Mouse (Mus musculus) embryonic facial prominence, embryonic 14.5 days (tissue): ENCODE results near the gene Lrrc28. TPM values are rescaled to one million over a fixed set of nuclear protein-coding genes. Genes with fewer than 3 reads are reported as not detected.

Experiments
- ATAC-seq: fragments of 200-750 bp; cut with Nextera tagmentation; 2 replicates; pipeline ENCODE4 v1.8.0; 2017; ENCODE audit warnings: low read depth, moderate number of reproducible peaks, moderate TSS enrichment
- DNase-seq: peaks from one replicate; pipeline ENCODE4 v3.0.0-alpha.2; 2015; ENCODE audit warnings: low spot score
- H3K27ac ChIP-seq: fragments of 300-500 bp; sonication (generic); replicated peaks from 2 replicates; pipeline ENCODE4 v1.5.1; 2014; ENCODE audit warnings: low read depth, mild to moderate bottlenecking, low read length, moderate library complexity
- H3K27me3 ChIP-seq: fragments of 300-500 bp; sonication (generic); replicated peaks from 2 replicates; pipeline ENCODE4 v1.6.1; 2014; ENCODE audit warnings: low read length; ENCODE audit not compliant: control insufficient read depth, insufficient read depth
- H3K36me3 ChIP-seq: fragments of 300-500 bp; sonication (generic); 2 replicates; pipeline ENCODE4 v1.6.1; 2014; ENCODE audit warnings: low read length, mixed read lengths; ENCODE audit not compliant: control insufficient read depth, insufficient read depth
- H3K4me1 ChIP-seq: fragments of 300-500 bp; sonication (generic); 2 replicates; pipeline ENCODE4 v1.6.1; 2014; ENCODE audit warnings: antibody characterized with exemption, low read length; ENCODE audit not compliant: control insufficient read depth, insufficient read depth
- H3K4me2 ChIP-seq: fragments of 300-500 bp; sonication (generic); 2 replicates; pipeline ENCODE4 v1.6.1; 2014; ENCODE audit warnings: low read depth, mild to moderate bottlenecking, low read length, moderate library complexity, mixed read lengths
- H3K4me3 ChIP-seq: fragments of 300-500 bp; sonication (generic); 2 replicates; pipeline ENCODE4 v1.5.1; 2014; ENCODE audit warnings: low read depth, mild to moderate bottlenecking, low read length
- H3K9ac ChIP-seq: fragments of 300-500 bp; sonication (generic); 2 replicates; pipeline ENCODE4 v1.6.1; 2014; ENCODE audit warnings: low read depth, mild to moderate bottlenecking, low read length, moderate library complexity, mixed read lengths
- H3K9me3 ChIP-seq: fragments of 300-500 bp; sonication (generic); 2 replicates; pipeline ENCODE4 v1.6.1; 2016; ENCODE audit warnings: low read length; ENCODE audit not compliant: control insufficient read depth
- WGBS: fragments of 180-500 bp; shearing (Covaris S2); extraction: QIAGEN DNeasy Blood & Tissue Kit; methylation state at CpG from one replicate; pipeline ENCODE4 v1.1.7; 2014; 5-methylcytosine and 5-hydroxymethylcytosine counted together
- polyA plus RNA-seq: library from polyadenylated mRNA; unstranded; fragments of >200 nt; fragmentation: Nextera tagmentation; extraction: Ambion mirVana; gene quantifications from 2 replicates; pipeline ENCODE4 v1.2.1, GENCODE M21; 2014

Lrrc28 gene
- polyA plus RNA-seq, 1 experiment from 2014 or later, result 19.8 TPM

DNA sequence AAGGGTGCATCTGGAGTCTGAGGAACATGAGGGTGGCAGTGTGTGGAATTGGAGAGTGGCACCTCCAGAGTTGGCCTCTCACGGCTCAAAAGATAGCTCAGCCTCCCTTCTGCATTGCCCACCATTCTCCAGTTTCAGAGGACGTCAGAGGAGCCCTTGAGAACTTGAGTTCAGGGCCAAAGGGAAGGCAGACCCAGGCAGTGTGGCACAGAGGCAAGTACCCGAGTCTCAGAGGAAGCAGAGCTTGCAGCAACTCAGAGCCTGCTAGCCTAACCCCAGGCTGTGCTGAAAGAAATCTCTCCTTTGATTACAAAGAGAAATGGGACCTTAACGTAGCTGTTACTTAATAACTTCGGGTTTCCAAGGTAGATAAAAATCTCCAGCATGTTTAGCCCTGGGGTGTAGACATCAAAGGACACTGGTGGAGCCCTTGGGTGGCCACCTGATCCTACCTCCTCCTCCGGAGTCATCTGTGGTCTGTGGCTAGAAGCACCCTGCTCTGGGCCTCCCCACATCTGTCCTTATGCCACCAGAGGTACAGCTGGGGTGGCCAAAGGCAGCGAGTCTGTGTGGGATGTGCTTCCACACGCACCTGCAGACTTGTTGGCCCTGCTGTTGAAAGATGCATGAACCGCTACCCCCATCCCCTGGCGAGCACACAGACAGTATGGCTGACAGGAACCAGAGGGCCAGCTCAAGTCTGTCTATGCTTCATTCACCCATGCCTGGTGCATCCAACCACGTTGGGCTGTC, 144.8 kb downstream of the Lrrc28 start:
- Histone ChIP-seq H3K4me1 (peaks cover 23% of the 10 kb centered on the region), H3K27me3 (no peaks in the 10 kb centered on the region), H3K9me3 (no peaks in the 10 kb centered on the region), H3K4me2 (no peak overlapping the region), H3K36me3 (no peaks in the 10 kb centered on the region), H3K9ac (no peak overlapping the region), H3K4me3 (no peak overlapping the region), H3K27ac (no peak overlapping the region; the same call in 1 of the 2 replicates)
- WGBS, result 27% methylated on average over 11 of the region's 11 CpGs
- DNase-seq (no peak), ATAC-seq (no peak)

DNA sequence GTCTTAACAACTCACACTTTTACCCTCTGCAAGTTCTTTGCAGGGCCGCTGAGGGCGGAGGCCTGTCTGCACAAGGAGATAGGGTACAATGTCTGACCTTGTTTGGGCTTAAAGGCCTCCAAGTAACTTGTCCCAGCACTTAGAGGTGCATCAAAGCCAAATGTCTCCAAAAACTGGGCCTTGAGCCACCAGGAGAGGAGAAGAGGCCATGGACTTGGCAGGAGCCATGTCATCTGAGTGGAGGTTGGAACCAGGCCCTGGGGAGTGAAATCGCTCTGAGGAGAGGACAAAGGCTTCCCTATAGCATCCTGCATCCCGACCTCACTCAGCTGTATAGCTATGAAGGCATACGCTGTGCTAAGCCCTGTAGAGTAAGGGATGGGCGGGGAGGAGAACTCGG, 145.6 kb downstream of the Lrrc28 start:
- Histone ChIP-seq H3K4me1 (peaks cover 23% of the 10 kb centered on the region), H3K9ac (no peak overlapping the region), H3K27ac (no peak overlapping the region), H3K36me3 (no peaks in the 10 kb centered on the region), H3K4me2 (no peak overlapping the region), H3K9me3 (no peaks in the 10 kb centered on the region), H3K27me3 (no peaks in the 10 kb centered on the region), H3K4me3 (no peak overlapping the region)
- no peak for ATAC-seq
- 82% methylated on average over 7 of the region's 7 CpGs for WGBS
- DNase-seq, result no peak

DNA sequence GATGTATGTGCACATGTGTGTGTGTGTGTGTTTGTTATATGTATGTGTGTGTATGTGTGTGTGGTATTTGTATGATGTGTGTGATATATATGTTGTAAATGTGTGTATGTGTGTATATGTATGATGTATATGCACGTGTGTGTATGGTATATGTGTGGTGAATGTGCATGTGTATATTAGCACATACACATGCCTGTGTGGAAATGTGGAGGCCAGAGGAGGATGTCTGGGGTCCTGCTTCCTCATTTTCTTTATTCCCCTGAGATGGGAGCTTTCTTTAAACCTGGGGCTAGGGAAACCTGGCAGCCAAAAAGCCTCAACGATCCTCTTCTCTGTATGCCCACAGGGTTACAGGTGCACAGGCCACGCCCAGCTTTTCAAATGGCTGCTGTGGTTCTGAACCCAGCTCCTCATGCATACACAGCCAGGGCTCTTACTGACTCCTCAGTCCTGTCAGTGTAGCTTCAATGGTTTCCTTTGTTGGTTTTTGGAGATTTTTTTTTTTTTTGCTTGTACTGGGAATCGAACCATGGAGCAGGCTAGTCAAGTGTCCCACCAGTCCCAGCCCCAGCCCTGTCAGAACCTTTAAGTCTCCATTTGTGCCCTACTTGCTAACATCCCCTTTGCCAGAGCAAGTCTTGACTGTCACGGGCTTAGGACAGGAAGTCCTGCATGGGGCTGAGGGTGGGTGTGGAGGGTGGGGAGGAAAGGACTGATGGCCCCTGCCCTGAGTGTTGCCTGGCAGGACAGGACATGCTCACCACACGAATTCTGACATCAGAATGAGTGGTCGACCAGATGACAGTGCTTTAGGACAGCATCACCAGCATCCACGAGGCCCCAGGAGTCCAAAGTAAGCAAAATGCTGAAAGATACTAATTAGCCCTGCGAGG, 151.0 kb downstream of the Lrrc28 start:
- Histone ChIP-seq H3K4me2 (no peak overlapping the region), H3K36me3 (no peaks in the 10 kb centered on the region), H3K27me3 (no peaks in the 10 kb centered on the region), H3K4me3 (no peak overlapping the region), H3K27ac (no peak overlapping the region), H3K4me1 (0 out of 2 replicates have a peak, but pooled peaks cover 4% of the 10 kb centered on the region), H3K9me3 (no peaks in the 10 kb centered on the region), H3K9ac (no peak overlapping the region)
- WGBS, result 53% methylated on average over 9 of the region's 9 CpGs
- DNase-seq (no peak), ATAC-seq (no peak)

DNA sequence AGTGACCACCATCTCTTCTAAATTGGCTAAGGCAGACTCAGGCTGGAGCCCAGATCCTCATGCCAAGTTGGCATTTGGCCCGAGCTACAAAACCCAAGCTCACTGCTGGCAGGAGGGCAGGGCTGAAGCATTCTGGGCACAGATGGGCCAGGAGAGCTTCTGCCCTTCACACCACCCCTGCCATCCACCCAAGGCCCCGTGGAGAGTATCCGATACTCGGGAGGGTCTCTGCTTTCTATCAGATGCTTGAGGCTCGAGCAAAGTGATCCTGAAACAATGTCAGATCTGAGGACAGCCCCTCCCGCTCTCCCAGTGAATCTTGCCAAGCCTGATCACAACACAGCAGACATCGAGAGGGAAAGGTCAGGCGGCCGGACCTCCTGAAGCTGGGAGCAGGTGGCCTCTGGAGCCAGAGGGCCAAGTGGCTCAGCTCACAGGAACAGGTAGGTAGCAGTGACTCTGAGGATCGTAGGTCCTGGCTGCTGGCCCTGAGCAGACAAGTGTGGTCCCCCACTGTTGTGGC, 157.1 kb downstream of the Lrrc28 start:
- Histone ChIP-seq H3K4me3 (no peak overlapping the region), H3K9me3 (no peaks in the 10 kb centered on the region), H3K4me1 (peaks cover 14% of the 10 kb centered on the region), H3K36me3 (no peaks in the 10 kb centered on the region), H3K4me2 (no peak overlapping the region), H3K27me3 (no peaks in the 10 kb centered on the region), H3K9ac (no peak overlapping the region), H3K27ac (no peak overlapping the region)
- DNase-seq (no peak), ATAC-seq (no peak)
- 65% methylated on average over 10 of the region's 10 CpGs for WGBS

DNA sequence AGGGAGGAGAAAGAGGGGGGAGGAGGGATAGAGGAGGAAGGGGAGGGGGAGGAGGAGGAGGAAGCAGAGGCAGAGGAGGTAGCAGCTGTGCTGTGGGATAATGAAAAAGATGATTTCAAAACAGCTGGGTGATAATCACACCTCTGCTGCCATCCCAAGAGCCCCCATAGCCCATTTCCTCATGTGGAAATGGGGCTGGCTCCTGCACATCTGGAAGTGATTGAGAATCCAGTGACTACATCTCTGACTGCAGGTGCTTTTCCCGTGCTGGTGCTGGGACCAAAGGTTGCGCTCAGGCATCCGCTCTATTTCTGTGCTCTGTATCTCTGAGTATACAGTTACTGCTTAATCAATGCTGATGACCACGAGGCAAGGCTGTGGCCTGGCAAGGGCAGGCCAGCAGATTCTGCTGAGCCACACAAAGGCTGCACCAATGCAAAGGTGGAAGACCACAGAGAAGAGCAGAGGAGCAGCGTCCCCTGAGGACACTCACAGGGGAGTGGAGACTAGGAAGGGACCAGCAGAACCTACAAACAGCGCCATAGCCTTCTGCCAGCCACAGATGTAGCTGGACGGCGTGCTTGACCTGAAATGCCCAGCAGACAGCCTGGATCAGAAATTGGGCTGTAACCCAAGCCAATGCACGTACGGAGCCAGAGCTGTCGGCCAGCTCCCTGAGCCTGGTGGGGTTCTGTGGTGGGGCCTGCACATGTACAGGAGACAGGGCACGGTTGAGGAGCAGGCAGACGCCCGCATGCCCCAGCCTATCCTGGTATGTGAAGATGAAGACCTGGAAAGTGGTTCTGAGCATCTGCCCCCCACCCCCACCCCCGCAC, 157.9 kb downstream of the Lrrc28 start:
- Histone ChIP-seq H3K27ac (no peak overlapping the region), H3K4me3 (no peak overlapping the region), H3K4me2 (no peak overlapping the region), H3K27me3 (no peaks in the 10 kb centered on the region), H3K9me3 (no peaks in the 10 kb centered on the region), H3K9ac (no peak overlapping the region), H3K36me3 (no peaks in the 10 kb centered on the region), H3K4me1 (peaks cover 14% of the 10 kb centered on the region)
- no peak for DNase-seq
- ATAC-seq, result 0 out of 2 replicates have a peak, but pooled peaks have one; percentile 17
- 48% methylated on average over 15 of the region's 15 CpGs for WGBS

DNA sequence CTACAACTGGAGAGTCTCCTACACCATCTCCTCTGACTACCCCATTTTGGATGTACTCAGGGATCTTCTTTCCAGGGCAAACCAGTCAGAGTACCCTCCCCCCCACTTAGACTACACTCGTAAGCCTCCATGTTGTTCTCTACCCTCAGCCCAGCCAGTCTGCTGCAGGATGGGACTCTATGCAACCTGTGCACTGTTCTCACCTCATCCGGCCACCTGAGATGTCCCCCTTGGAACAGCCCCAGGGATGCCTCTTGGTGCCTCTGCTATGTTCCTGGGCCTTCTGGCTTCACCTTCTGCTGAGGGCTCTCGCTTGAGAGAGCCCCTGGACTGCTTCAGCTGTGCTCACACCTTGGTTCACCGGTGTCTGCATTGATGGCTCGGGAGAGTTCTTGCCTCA, 158.7 kb downstream of the Lrrc28 start:
- DNase-seq (no peak), ATAC-seq (no peak)
- no peaks in the 10 kb centered on the region for H3K36me3 ChIP-seq
- no peak overlapping the region for H3K4me3 ChIP-seq
- no peaks in the 10 kb centered on the region for H3K9me3 ChIP-seq
- H3K27ac ChIP-seq, result no peak overlapping the region
- H3K9ac ChIP-seq, result no peak overlapping the region
- H3K4me1 ChIP-seq, result peaks cover 14% of the 10 kb centered on the region
- H3K27me3 ChIP-seq, result no peaks in the 10 kb centered on the region
- 73% methylated on average over 5 of the region's 5 CpGs for WGBS
- no peak overlapping the region for H3K4me2 ChIP-seq

DNA sequence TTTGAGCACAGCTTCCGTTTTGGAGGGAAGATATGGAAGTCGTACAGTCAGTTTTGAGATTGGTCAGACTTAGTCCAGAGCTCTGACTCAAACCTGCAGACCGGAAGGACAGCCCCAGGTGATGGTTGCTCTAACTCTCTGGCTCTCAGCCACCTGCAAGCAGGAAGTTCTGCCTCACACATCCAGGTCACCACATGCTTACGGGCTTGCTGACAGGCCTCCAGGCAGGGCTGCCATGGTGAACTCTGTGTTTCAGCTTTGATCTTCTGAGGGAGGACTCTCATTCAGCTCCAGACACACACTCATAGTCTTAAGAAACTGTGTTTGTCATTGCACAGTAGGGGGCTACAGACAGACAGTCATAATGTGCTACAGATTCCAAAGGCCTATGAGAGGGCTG, 161.4 kb downstream of the Lrrc28 start:
- WGBS, result 84% methylated on average over 4 of the region's 4 CpGs
- Histone ChIP-seq H3K4me2 (no peak overlapping the region), H3K4me1 (peaks cover 11% of the 10 kb centered on the region), H3K36me3 (no peaks in the 10 kb centered on the region), H3K9ac (no peak overlapping the region), H3K27ac (no peak overlapping the region), H3K27me3 (no peaks in the 10 kb centered on the region), H3K4me3 (no peak overlapping the region), H3K9me3 (no peaks in the 10 kb centered on the region)
- DNase-seq (no peak), ATAC-seq (no peak)
